Mouse (Mus musculus) liver, embryonic 14.5 days (tissue): ENCODE measurements around the gene Ppp1r15a. TPM values are rescaled to one million over a fixed set of nuclear protein-coding genes. Genes with fewer than 3 reads are reported as not detected.
"Not testable (repeated sequence)": the region's sequence is repeated elsewhere in the genome, so short reads cannot be mapped to it uniquely, and the experiment has no call there.

ENCODE experiments used
- ATAC-seq: fragments of 200-750 bp; cut with Nextera tagmentation; 2 replicates; pipeline ENCODE4 v1.8.0; 2017; ENCODE audit warnings: moderate number of reproducible peaks, mild to moderate bottlenecking, moderate library complexity; ENCODE audit not compliant: insufficient read depth
- DNase-seq, 3 experiments: peaks; one replicate each; pipeline ENCODE4 v3.0.0-alpha.2; 2012 to 2013; ENCODE audit warnings: low read depth in 3 of 3, low spot score in 3 of 3
- H3K27ac ChIP-seq: fragments of 300-500 bp; sonication (generic); 2 replicates; pipeline ENCODE4 v1.5.1; 2014; ENCODE audit warnings: moderate library complexity, mild to moderate bottlenecking, control low read depth, inconsistent platforms
- H3K27me3 ChIP-seq: fragments of 300-500 bp; sonication (generic); 2 replicates; pipeline ENCODE4 v1.6.1; 2014; ENCODE audit warnings: mild to moderate bottlenecking, low read length, moderate library complexity; ENCODE audit not compliant: control insufficient read depth, insufficient read depth
- H3K36me3 ChIP-seq: fragments of 300-500 bp; sonication (generic); replicated peaks from 2 replicates; pipeline ENCODE4 v1.6.1; 2014; ENCODE audit warnings: low read depth; ENCODE audit not compliant: control insufficient read depth, insufficient read depth
- H3K4me1 ChIP-seq, 2 experiments: fragments of 200-500 bp in 1 of 2; fragments of 300-500 bp in 1 of 2; sonication (generic) in 1 of 2; replicated peaks; 2 replicates each; pipeline ENCODE4 v1.6.1; 2012 to 2014; ENCODE audit warnings: antibody characterized with exemption in 1 of 2, inconsistent platforms in 1 of 2, low read length in 1 of 2; ENCODE audit not compliant: control insufficient read depth in 2 of 2, insufficient read depth in 2 of 2
- H3K4me2 ChIP-seq: fragments of 300-500 bp; sonication (generic); 2 replicates; pipeline ENCODE4 v1.6.1; 2014; ENCODE audit warnings: low read depth, mild to moderate bottlenecking, control low read depth, moderate library complexity
- H3K4me3 ChIP-seq, 2 experiments: fragments of 200-500 bp in 1 of 2; fragments of 300-500 bp in 1 of 2; sonication (generic) in 1 of 2; 2 replicates each; pipeline ENCODE4 v1.5.1; 2012 to 2014; ENCODE audit warnings: low read depth in 2 of 2, low read length in 2 of 2, mild to moderate bottlenecking in 2 of 2, control low read depth in 1 of 2, inconsistent platforms in 1 of 2, moderate library complexity in 1 of 2; ENCODE audit not compliant: insufficient read depth in 1 of 2
- H3K9ac ChIP-seq: fragments of 300-500 bp; sonication (generic); replicated peaks from 2 replicates; pipeline ENCODE4 v1.6.1; 2014; ENCODE audit warnings: mild to moderate bottlenecking, control low read depth, moderate library complexity
- H3K9me3 ChIP-seq: fragments of 300-500 bp; sonication (generic); 2 replicates; pipeline ENCODE4 v1.6.1; 2016; ENCODE audit warnings: low read length, mixed read lengths; ENCODE audit not compliant: control insufficient read depth
- CTCF ChIP-seq: IDR thresholded peaks from 2 replicates; pipeline ENCODE4 v1.5.1; 2016; ENCODE audit warnings: antibody characterized with exemption, low read depth, control low read depth
- EP300 ChIP-seq: IDR thresholded peaks from 2 replicates; pipeline ENCODE4 v1.6.1; 2016; ENCODE audit warnings: antibody characterized with exemption, low read depth
- WGBS: fragments of 180-500 bp; shearing (Covaris S2); extraction: QIAGEN DNeasy Blood & Tissue Kit; methylation state at CpG from one replicate; pipeline ENCODE4 v1.1.7; 2014; ENCODE audit not compliant: insufficient replicate concordance; 5-methylcytosine and 5-hydroxymethylcytosine counted together
- polyA plus RNA-seq, 2 experiments: library from polyadenylated mRNA; depleted of rRNA in 1 of 2; stranded (reverse) in 1 of 2; unstranded in 1 of 2; fragments of >200 nt; fragmentation: Nextera tagmentation in 1 of 2; extraction: Ambion mirVana in 1 of 2; gene quantifications; 2 replicates each; pipeline versions ENCODE4 v1.2.1 to v1.2.3; 2012 to 2014

Ppp1r15a gene
- polyA plus RNA-seq, 2 experiments: 140 to 165 TPM

- H3K36me3 ChIP-seq: no peaks in the 10 kb centered on the region
- H3K9ac ChIP-seq: no peak within 1 kb of the TSS
- no peak within 1 kb of the TSS for H3K4me2 ChIP-seq
- no peaks in the 10 kb centered on the region for H3K9me3 ChIP-seq
- peaks cover 7 to 15% of the 10 kb centered on the region in 2 experiments; a peak in 3 of 4 replicates for H3K4me1 ChIP-seq
- 34% methylated on average over 15 of the region's 15 CpGs for WGBS
- ATAC-seq: peak; percentile 72
- DNase-seq: peak in 1 of 3 experiments; percentile 51
- no peak within 1 kb of the TSS for H3K27ac ChIP-seq
- no peaks in the 10 kb centered on the region for H3K27me3 ChIP-seq
- TF ChIP-seq CTCF (no peak), EP300 (no peak)
- H3K4me3 ChIP-seq: no peak within 1 kb of the TSS
Observed at GRCm38 (mm10) chr7:45481374-45481927, 44.6 kb downstream of the Ppp1r15a start, which contains the start of gene Tulp2. Tulp2 (plus strand) TSS chr7:45481877.

- not testable (repeated sequence) for H3K27ac ChIP-seq, H3K9me3 ChIP-seq, H3K4me2 ChIP-seq, H3K9ac ChIP-seq, ATAC-seq, H3K36me3 ChIP-seq, H3K4me3 ChIP-seq, DNase-seq, H3K27me3 ChIP-seq
- H3K4me1 ChIP-seq: peaks cover 7 to 17% of the 10 kb centered on the region in 2 experiments
- 66% methylated on average over 3 of the region's 4 CpGs for WGBS
Observed at GRCm38 (mm10) chr7:45480310-45480709, 45.8 kb downstream of the Ppp1r15a start.

- 87% methylated on average over 7 of the region's 7 CpGs for WGBS
- Histone ChIP-seq H3K9me3 (no peaks in the 10 kb centered on the region), H3K36me3 (no peaks in the 10 kb centered on the region), H3K4me2 (no peak overlapping the region), H3K4me3 (no peak overlapping the region), H3K9ac (no peak overlapping the region), H3K4me1 (peaks cover 10 to 22% of the 10 kb centered on the region in 2 experiments), H3K27me3 (no peaks in the 10 kb centered on the region), H3K27ac (no peak overlapping the region)
- DNase-seq: no peak
- TF ChIP-seq CTCF (no peak), EP300 (no peak)
- no peak for ATAC-seq
Observed at GRCm38 (mm10) chr7:45478774-45479173, 47.3 kb downstream of the Ppp1r15a start.

GRCm38 (mm10) chr7:45477003-45477402 lies 49.1 kb downstream of the Ppp1r15a start:
- H3K9ac ChIP-seq: no peak overlapping the region
- TF ChIP-seq EP300 (no peak), CTCF (peak; percentile 85)
- no peaks in the 10 kb centered on the region for H3K27me3 ChIP-seq
- DNase-seq (no peak), ATAC-seq (no peak)
- H3K4me1 ChIP-seq: peaks cover 7 to 17% of the 10 kb centered on the region in 2 experiments
- H3K4me3 ChIP-seq: no peak overlapping the region
- 11% methylated on average over 3 of the region's 3 CpGs for WGBS
- no peaks in the 10 kb centered on the region for H3K9me3 ChIP-seq
- no peaks in the 10 kb centered on the region for H3K36me3 ChIP-seq
- H3K4me2 ChIP-seq: no peak overlapping the region
- H3K27ac ChIP-seq: no peak overlapping the region

- no peaks in the 10 kb centered on the region for H3K36me3 ChIP-seq
- no peak for ATAC-seq
- 31% methylated on average over 1 of the region's 1 CpGs for WGBS
- no peak for DNase-seq
- H3K4me3 ChIP-seq: no peak overlapping the region
- TF ChIP-seq EP300: no peak
- TF ChIP-seq CTCF: no peak
- H3K4me2 ChIP-seq: no peak overlapping the region
- H3K27me3 ChIP-seq: no peaks in the 10 kb centered on the region
- H3K27ac ChIP-seq: no peak overlapping the region
- no peaks in the 10 kb centered on the region for H3K9me3 ChIP-seq
- peaks cover 7 to 13% of the 10 kb centered on the region in 2 experiments for H3K4me1 ChIP-seq
- no peak overlapping the region for H3K9ac ChIP-seq
Observed at GRCm38 (mm10) chr7:45476453-45476852, 49.6 kb downstream of the Ppp1r15a start.
